Mouse (Mus musculus) cortical plate, adult 2 months (tissue): ENCODE data around the gene Mvp. TPM values are rescaled to one million over a fixed set of nuclear protein-coding genes. Genes with fewer than 3 reads are reported as not detected.
A peak's percentile ranks its signal among the peaks of the same experiment; 100 is the strongest.

ENCODE experiments used
- H3K27ac ChIP-seq: fragments of 200-500 bp; 2 replicates; pipeline ENCODE4 v1.5.1; 2012; ENCODE audit warnings: low read length, control low read depth, inconsistent platforms; ENCODE audit not compliant: insufficient read depth
- H3K4me1 ChIP-seq: fragments of 200-500 bp; 2 replicates; pipeline ENCODE4 v1.6.1; 2011; ENCODE audit warnings: low read length; ENCODE audit not compliant: control insufficient read depth, insufficient read depth
- H3K4me3 ChIP-seq: fragments of 200-500 bp; 2 replicates; pipeline ENCODE4 v1.5.1; 2011; ENCODE audit warnings: mild to moderate bottlenecking, low read length, control low read depth; ENCODE audit not compliant: insufficient read depth
- CTCF ChIP-seq: fragments of 200-500 bp; IDR thresholded peaks from 2 replicates; pipeline ENCODE4 v1.5.1; 2011; ENCODE audit warnings: mild to moderate bottlenecking, control low read depth, low read length; ENCODE audit not compliant: insufficient read depth; ENCODE audit errors: extremely low read depth
- POLR2A ChIP-seq: fragments of 200-500 bp; IDR thresholded peaks from 2 replicates; pipeline ENCODE4 v1.6.1; 2011; ENCODE audit warnings: mild to moderate bottlenecking, low read length, control low read depth; ENCODE audit not compliant: insufficient read depth; ENCODE audit errors: extremely low read depth
- polyA plus RNA-seq: library from polyadenylated mRNA; depleted of rRNA; stranded (reverse); fragments of >200 nt; gene quantifications from 2 replicates; pipeline ENCODE4 v1.2.3, GENCODE M21; 2012; rRNA removed

The Mvp gene
- polyA plus RNA-seq, 1 experiment, result 8.2 TPM

DNA sequence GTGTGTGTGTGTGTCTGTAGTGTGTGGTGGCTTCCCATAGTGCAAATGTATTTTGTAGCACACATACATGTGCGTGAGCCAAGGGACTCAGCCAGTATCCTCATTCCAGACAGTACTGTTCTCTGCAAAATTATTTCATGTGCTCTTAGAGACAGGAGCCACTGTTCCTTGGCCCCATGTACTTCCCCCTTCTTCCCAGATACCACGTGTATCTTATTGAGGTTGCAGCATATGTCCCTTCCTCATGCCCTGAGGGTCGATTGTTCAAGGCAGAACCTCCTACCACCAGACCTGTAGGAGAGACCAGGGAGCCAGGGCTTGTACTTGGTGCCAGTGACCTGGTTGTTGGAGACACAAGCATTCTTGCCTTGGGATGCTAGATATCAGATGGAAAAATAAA, 59.3 kb downstream of the Mvp start:
- H3K4me3 ChIP-seq, result no peak overlapping the region
- TF ChIP-seq POLR2A (no peak), CTCF (no peak)
- no peak overlapping the region for H3K27ac ChIP-seq
- peaks cover 2% of the 10 kb centered on the region for H3K4me1 ChIP-seq

DNA sequence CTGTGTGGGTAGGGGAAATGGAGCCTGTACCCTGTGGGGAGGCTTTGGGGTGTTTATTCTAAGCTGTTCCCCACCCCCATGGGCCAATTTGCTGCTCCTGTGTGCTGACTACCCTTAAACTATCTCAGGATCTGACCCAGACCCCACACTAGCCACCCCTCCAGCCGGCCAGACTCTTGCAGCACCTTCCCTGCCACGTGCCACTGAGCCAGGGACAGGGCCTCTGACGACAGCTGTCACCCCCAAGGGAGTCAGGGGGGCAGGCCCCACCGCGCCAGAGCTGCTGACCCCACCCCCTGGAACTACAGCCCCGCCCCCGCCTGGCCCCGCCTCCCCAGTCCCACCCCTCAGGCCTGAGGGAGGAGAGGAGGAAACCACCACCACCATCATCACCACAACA, 61.8 kb downstream of the Mvp start:
- no peak overlapping the region for H3K27ac ChIP-seq
- H3K4me3 ChIP-seq, result peak overlapping the region; percentile 66
- H3K4me1 ChIP-seq, result peaks cover 2% of the 10 kb centered on the region
- TF ChIP-seq CTCF (no peak), POLR2A (no peak)

DNA sequence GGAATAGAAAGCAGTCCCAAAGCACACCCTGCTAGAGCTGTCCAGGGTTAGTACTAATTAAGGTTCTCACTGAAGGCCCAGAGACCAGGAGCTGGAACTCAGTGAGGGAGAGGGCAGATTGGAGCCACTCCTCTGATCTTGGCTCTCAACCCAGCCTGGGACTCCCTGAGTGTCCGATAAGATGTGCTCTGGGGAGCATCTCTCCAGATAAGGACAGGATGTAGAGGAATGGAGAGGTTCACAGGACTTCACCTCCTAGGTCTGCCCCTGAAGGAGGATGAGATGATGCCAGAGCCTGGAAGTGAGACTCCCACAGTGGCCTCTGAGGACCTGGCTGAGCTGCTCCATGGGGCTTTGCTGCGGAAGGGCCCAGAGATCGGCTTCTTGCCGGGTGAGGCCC, 62.7 kb downstream of the Mvp start:
- Histone ChIP-seq H3K27ac (no peak overlapping the region; the same call in 1 of the 2 replicates), H3K4me3 (peak overlapping the region; percentile 66), H3K4me1 (peaks cover 2% of the 10 kb centered on the region)
- TF ChIP-seq POLR2A (0 out of 2 replicates have a peak, but pooled peaks have one; percentile 15), CTCF (no peak)

DNA sequence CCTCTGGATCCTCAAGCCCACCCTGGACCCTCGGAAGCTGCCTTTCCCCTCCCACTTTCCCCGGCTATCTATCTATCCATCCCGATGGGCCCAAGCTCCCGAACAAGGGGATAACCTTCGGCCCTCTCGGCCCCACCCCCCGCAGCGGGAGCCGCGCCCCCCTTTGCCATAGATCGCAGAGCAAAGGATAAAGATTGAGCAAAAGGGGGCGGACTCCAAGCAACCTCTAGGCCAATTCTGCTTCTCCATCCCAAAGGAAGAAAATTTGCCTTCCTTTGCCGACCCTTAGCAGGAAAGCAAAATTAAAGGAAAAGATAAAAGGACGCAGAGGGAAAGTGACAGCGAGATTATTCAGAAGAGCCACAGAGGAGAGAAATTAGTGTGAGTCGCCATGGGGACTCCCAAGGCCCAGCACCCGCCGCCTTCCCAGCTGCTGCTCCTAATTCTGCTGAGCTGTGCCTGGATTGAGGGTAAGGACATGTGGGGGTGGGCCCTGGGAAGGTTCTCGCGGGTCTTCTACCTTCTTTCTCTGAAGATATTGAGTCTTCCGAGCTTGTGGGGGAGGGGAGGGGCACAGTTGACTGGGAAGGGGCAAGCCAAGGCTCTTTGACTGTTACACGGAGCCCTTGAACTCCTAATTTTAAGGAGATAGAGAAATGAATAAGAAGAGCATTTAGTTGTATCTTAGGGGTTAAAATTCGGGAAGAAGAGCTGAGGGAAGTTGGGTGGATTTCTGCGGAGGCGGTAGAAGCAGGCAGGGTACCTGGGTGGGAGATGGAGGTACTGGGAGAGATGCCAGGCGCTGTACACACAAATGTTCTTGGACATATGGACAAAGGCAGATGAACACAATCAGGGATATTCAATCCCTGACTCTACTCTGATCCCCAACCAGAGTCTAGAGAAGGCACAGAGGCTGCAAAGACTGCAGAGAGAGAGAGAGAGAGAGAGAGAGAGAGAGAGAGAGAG, 63.5 kb downstream of the Mvp start:
- Histone ChIP-seq H3K4me1 (peaks cover 2% of the 10 kb centered on the region), H3K27ac (peak overlapping the region; percentile 56), H3K4me3 (peak overlapping the region; percentile 66)
- TF ChIP-seq CTCF, result no peak
- 0 out of 2 replicates have a peak, but pooled peaks have one; percentile 12 for TF ChIP-seq POLR2A

DNA sequence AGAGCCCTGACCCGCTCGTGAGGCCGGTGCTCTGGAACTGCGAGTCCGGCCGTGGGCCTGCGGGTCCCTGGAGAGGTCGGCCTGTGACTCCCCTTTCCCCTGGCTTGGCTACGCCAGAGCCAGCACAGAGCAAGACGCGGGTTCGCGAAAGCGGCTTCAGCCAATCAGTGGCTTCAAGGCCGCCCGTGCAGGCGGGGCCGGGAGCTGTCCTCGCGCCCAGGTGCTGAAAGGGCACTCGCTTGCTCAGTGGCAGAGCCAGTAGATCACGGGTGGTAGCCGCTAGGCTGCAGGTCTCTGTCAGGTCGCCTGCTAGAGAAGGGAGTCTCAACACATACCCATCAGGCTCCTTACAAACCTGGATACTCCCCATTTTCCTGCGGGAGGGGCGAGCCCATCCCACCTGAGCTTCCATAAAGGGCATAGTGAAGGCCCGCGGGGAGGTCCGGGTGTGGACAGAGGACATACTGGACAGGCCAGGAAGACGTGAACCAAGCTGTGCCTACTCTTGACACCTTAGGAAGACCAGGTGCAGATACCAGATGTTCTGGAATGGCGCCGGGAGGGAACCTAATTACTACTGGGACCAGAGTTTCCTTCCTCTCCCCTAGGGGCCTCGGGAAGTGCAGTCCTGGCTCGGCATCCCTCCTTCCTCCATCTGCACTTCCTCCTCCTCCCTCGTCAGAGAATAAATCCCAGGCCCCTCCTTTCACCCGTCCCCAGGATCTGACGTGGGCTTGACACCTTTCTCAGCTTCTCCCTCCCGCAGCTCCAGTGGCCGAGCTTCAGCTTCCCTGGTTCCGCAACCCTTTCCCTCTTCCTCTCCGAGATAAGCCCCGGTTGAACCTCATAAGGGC, 64.4 kb downstream of the Mvp start, which contains the start of gene Sez6l2:
Sez6l2 (plus strand) TSS at position 771 of the 854 bp plus-strand sequence.
- H3K4me1 ChIP-seq, result peaks cover 2% of the 10 kb centered on the region
- TF ChIP-seq CTCF (no peak), POLR2A (peak; percentile 94)
- peak within 1 kb of the TSS; percentile 66 for H3K4me3 ChIP-seq
- H3K27ac ChIP-seq, result peak within 1 kb of the TSS; percentile 89

DNA sequence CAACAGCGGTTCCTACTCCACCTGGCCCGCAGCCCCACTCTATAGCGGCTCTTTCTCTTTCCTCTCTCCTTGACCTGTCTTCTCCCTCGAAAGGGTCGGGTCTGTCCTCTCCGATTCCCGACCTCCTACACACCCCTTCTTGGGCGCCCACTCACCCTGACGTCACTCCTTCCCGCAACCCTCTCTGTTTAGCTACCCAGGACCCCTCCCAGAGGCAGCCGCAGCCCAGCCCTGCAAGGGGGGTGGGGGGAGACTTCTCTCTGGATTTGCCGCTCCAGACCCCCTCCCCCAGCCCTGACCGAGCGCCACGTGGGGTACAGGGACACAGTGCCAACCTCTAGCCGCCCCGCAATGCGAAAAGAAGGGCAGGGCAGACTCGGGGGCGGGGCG, 65.0 kb downstream of the Mvp start, which contains the start of gene Asphd1:
Asphd1 (minus strand) TSS at position 180 of the 390 bp plus-strand sequence.
- TF ChIP-seq POLR2A (0 out of 2 replicates have a peak, but pooled peaks have one; percentile 31), CTCF (no peak)
- peak within 1 kb of the TSS; percentile 66 for H3K4me3 ChIP-seq
- H3K4me1 ChIP-seq, result peaks cover 2% of the 10 kb centered on the region
- H3K27ac ChIP-seq, result peak within 1 kb of the TSS; percentile 89

DNA sequence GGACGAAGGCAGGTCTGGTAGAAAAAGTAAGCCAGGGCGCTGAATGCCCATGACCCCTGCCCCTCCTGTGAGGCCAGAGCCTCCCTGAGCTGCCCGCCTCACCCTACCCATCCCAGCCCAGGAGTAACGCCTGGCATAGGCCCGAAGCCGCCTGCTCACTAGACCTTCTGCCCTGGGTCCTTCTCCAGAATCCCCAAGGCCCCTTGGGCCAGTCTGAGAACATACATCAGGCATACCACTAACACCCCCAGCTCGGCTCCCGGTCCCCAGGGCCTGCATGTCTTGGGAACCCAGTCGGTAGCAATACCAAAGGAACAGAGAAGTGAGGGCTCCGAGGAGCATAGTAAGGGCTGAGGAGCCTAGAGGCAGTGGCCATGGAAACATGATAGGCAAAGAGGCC, 65.8 kb downstream of the Mvp start:
- no peak for TF ChIP-seq CTCF
- TF ChIP-seq POLR2A, result no peak
- peak overlapping the region; percentile 89 for H3K27ac ChIP-seq
- peak overlapping the region; percentile 66 for H3K4me3 ChIP-seq
- H3K4me1 ChIP-seq, result peaks cover 2% of the 10 kb centered on the region

DNA sequence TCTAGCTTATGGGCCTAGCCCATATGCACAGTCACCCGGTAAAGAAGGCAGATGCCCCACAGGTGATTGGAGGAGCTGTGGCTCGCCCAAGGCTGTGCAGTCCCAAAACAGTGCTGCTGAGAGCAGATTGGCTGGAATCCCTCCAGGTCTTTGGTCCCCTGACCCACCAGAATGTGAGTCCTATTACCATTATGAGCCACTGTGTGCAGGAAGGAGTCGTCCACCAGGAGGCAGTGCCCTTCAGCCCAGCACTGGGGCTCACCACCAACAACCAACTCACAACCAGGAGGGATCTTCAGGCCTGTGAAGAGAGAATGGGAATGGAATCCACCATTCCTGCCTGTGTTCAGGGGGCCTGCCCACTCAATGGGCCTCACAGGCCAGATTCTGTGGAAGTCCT, 67.9 kb downstream of the Mvp start:
- Histone ChIP-seq H3K4me1 (no peaks in the 10 kb centered on the region), H3K27ac (no peak overlapping the region), H3K4me3 (no peak overlapping the region)
- TF ChIP-seq CTCF (peak; percentile 52), POLR2A (no peak)

DNA sequence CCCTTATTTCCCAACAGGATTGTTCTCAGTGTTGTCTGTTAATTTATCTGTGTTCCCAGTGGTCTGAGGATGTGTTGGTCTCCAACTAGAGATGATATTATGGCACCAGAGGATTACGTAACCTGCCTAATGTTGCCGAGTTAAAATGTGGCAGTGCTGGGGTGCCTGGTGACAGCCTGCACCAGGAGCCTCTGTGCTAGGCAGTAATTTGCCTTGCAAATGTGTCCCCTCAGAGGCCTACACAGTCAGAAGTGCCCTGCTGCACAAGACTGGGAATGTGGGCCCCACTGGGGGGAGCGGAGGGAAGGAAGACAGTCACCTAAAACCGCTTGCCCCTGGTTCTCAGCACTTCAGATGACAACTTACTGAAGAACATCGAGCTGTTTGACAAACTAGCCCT, 72.6 kb downstream of the Mvp start:
- Histone ChIP-seq H3K27ac (peak overlapping the region; percentile 80), H3K4me3 (peak overlapping the region; percentile 19; the same call in 1 of the 2 replicates), H3K4me1 (no peaks in the 10 kb centered on the region)
- TF ChIP-seq POLR2A (no peak), CTCF (no peak)

DNA sequence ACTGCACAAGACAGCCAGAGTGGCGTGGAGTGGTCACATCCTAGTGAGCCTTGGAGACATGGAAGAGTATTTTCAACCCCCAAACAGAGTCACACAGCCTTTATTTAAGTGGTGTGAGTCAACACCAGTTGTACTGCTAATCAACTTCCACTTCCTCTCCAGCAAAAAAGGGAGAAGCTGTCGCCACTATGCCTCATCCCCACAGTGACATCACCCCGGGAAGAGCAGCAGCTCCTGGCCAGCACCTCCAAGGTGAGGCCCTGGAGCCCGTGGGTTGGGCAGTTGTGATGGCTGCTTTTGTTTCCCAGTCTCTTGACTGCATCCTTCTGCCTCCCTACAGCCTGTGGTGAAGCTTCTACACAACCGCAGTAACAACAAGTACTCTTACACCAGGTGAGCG, 73.2 kb downstream of the Mvp start:
- Histone ChIP-seq H3K27ac (peak overlapping the region; percentile 27), H3K4me1 (no peaks in the 10 kb centered on the region), H3K4me3 (no peak overlapping the region)
- TF ChIP-seq CTCF (no peak), POLR2A (no peak)

Other genes starting within 250 kb of the Mvp start
- 2.5 and 3.1 TPM in 2 replicates for gene Gdpd3, start 248.3 kb downstream of the Mvp start, polyA plus RNA-seq
- gene Ypel3, start 237.7 kb downstream of the Mvp start, polyA plus RNA-seq, result 539 and 545 TPM in 2 replicates
- gene Tbx6, start 233.1 kb downstream of the Mvp start, polyA plus RNA-seq, result 1.4 and 1.6 TPM in 2 replicates
- 75.4 and 77.7 TPM in 2 replicates for gene Ppp4c, start 222.1 kb downstream of the Mvp start, polyA plus RNA-seq
- 108 and 124 TPM in 2 replicates for gene Fam57b, start 217.0 kb downstream of the Mvp start, polyA plus RNA-seq
- 0.67 TPM in 1 of 2 replicates, not detected in the other for gene 4930451I11Rik, start 183.0 kb downstream of the Mvp start, polyA plus RNA-seq
- 45.9 and 52.6 TPM in 2 replicates for gene Doc2a, start 167.2 kb downstream of the Mvp start, polyA plus RNA-seq
- gene Hirip3, start 152.6 kb downstream of the Mvp start, polyA plus RNA-seq, result 58.5 and 69.2 TPM in 2 replicates
- gene Ino80e, start 152.2 kb downstream of the Mvp start, polyA plus RNA-seq, result 55.6 and 59.3 TPM in 2 replicates
- gene Taok2, start 129.9 kb downstream of the Mvp start, polyA plus RNA-seq, result 103 and 104 TPM in 2 replicates
- gene Tmem219, start 91.7 kb downstream of the Mvp start, polyA plus RNA-seq, result 31.9 and 35.9 TPM in 2 replicates
- gene Kctd13, start 85.7 kb downstream of the Mvp start, polyA plus RNA-seq, result 188 and 198 TPM in 2 replicates
- gene Asphd1, start 65.0 kb downstream of the Mvp start, polyA plus RNA-seq, result 55.7 and 63.8 TPM in 2 replicates
- 236 and 261 TPM in 2 replicates for gene Sez6l2, start 64.1 kb downstream of the Mvp start, polyA plus RNA-seq
- gene Cdipt, start 38.7 kb downstream of the Mvp start, polyA plus RNA-seq, result 252 and 253 TPM in 2 replicates
- gene Cdiptos, start 38.5 kb downstream of the Mvp start, polyA plus RNA-seq, result 1.1 and 2.0 TPM in 2 replicates
- gene Pagr1b, start 1.9 kb upstream of the Mvp start, polyA plus RNA-seq, result 1.8 and 2.2 TPM in 2 replicates
- 41.1 and 50.4 TPM in 2 replicates for gene Pagr1a, start 2.7 kb upstream of the Mvp start, polyA plus RNA-seq
- 97.1 and 109 TPM in 2 replicates for gene Gm42742, start 6.5 kb upstream of the Mvp start, polyA plus RNA-seq
- 371 and 405 TPM in 2 replicates for gene Prrt2, start 6.6 kb upstream of the Mvp start, polyA plus RNA-seq
- 157 and 173 TPM in 2 replicates for gene Maz, start 12.4 kb upstream of the Mvp start, polyA plus RNA-seq
- gene Kif22, start 27.9 kb upstream of the Mvp start, polyA plus RNA-seq, result 8.6 and 10.1 TPM in 2 replicates
- gene Zg16, start 72.7 kb upstream of the Mvp start, polyA plus RNA-seq, result 0.31 TPM in 1 of 2 replicates, not detected in the other
- 2.6 and 2.8 TPM in 2 replicates for gene AI467606, start 76.7 kb upstream of the Mvp start, polyA plus RNA-seq
- 0.74 and 0.77 TPM in 2 replicates for gene Qprt, start 107.6 kb upstream of the Mvp start, polyA plus RNA-seq
- gene Spn, start 123.2 kb upstream of the Mvp start, polyA plus RNA-seq, result 0.15 and 0.19 TPM in 2 replicates
- 85.0 and 99.3 TPM in 2 replicates for gene Cd2bp2, start 181.4 kb upstream of the Mvp start, polyA plus RNA-seq
- gene Tbc1d10b, start 193.8 kb upstream of the Mvp start, polyA plus RNA-seq, result 70.4 and 76.0 TPM in 2 replicates
- 2.0 and 2.2 TPM in 2 replicates for gene Mylpf, start 194.3 kb upstream of the Mvp start, polyA plus RNA-seq
- gene Zfp553, start 218.4 kb upstream of the Mvp start, polyA plus RNA-seq, result 13.5 and 15.5 TPM in 2 replicates
- gene Sept1, start 218.5 kb upstream of the Mvp start, polyA plus RNA-seq, result 9.2 and 10.4 TPM in 2 replicates
- 109 and 110 TPM in 2 replicates for gene Zfp771, start 229.7 kb upstream of the Mvp start, polyA plus RNA-seq
- gene Dctpp1, start 246.1 kb upstream of the Mvp start, polyA plus RNA-seq, result 33.0 and 37.4 TPM in 2 replicates